Mouse (Mus musculus): ENCODE data around the gene Phyhipl. TPM values are rescaled to one million over a fixed set of nuclear protein-coding genes. Genes with fewer than 3 reads are reported as not detected.

Gene Phyhipl
- polyA plus RNA-seq, 2 experiments from 2014 or later = not detected

- no peak for ATAC-seq
These were observed 24.6 kb downstream of the Phyhipl start for GRCm38 (mm10) chr10:70631142-70631541.

GRCm38 (mm10) chr10:70623461-70623860, 32.3 kb downstream of the Phyhipl start:
- no peak for ATAC-seq

GRCm38 (mm10) chr10:70616377-70616776, 39.4 kb downstream of the Phyhipl start:
- ATAC-seq = no peak

- no peak for ATAC-seq
These were observed 44.1 kb downstream of the Phyhipl start for GRCm38 (mm10) chr10:70611633-70612032.

GRCm38 (mm10) chr10:70599925-70600305, 55.9 kb downstream of the Phyhipl start:
- ATAC-seq = no peak

- ATAC-seq = no peak
These were observed 56.4 kb downstream of the Phyhipl start for GRCm38 (mm10) chr10:70599126-70599924.

- no peak for ATAC-seq
These were observed 57.1 kb downstream of the Phyhipl start for GRCm38 (mm10) chr10:70598516-70599125.

- no peak for ATAC-seq
These were observed 57.7 kb downstream of the Phyhipl start for GRCm38 (mm10) chr10:70598081-70598515.

- no peak for ATAC-seq
These were observed 61.8 kb downstream of the Phyhipl start for GRCm38 (mm10) chr10:70594007-70594406.

GRCm38 (mm10) chr10:70586876-70587405, 68.8 kb downstream of the Phyhipl start:
- no peak for ATAC-seq

- no peak for ATAC-seq
These were observed 71.6 kb downstream of the Phyhipl start for GRCm38 (mm10) chr10:70584171-70584570.

- ATAC-seq = no peak
These were observed 74.1 kb downstream of the Phyhipl start for GRCm38 (mm10) chr10:70581556-70582211.

GRCm38 (mm10) chr10:70563636-70564035, 92.1 kb downstream of the Phyhipl start:
- no peak for ATAC-seq

- ATAC-seq = no peak
These were observed 103.2 kb downstream of the Phyhipl start for GRCm38 (mm10) chr10:70552531-70552930.

- no peak for ATAC-seq
These were observed 112.9 kb downstream of the Phyhipl start for GRCm38 (mm10) chr10:70542857-70543256.

- no peak for ATAC-seq
These were observed 115.1 kb downstream of the Phyhipl start for GRCm38 (mm10) chr10:70540456-70541195.

- ATAC-seq = no peak
These were observed 116.5 kb downstream of the Phyhipl start for GRCm38 (mm10) chr10:70539251-70539650.

- ATAC-seq = no peak
These were observed 118.1 kb downstream of the Phyhipl start for GRCm38 (mm10) chr10:70537694-70538093.

GRCm38 (mm10) chr10:70535401-70535800, 120.4 kb downstream of the Phyhipl start:
- no peak for ATAC-seq

GRCm38 (mm10) chr10:70534571-70534970, 121.2 kb downstream of the Phyhipl start:
- no peak for ATAC-seq

GRCm38 (mm10) chr10:70533986-70534385, 121.8 kb downstream of the Phyhipl start:
- no peak for ATAC-seq

- ATAC-seq = no peak
These were observed 122.4 kb downstream of the Phyhipl start for GRCm38 (mm10) chr10:70533301-70533781.
